Mouse (Mus musculus) kidney, adult 8-10 months (tissue): Measurements from ENCODE around the gene Snrpa.

Experiments used
- DNase-seq, 2 experiments: peaks; one replicate each; pipeline ENCODE4 v3.0.0; 2022

The Snrpa gene

DNA sequence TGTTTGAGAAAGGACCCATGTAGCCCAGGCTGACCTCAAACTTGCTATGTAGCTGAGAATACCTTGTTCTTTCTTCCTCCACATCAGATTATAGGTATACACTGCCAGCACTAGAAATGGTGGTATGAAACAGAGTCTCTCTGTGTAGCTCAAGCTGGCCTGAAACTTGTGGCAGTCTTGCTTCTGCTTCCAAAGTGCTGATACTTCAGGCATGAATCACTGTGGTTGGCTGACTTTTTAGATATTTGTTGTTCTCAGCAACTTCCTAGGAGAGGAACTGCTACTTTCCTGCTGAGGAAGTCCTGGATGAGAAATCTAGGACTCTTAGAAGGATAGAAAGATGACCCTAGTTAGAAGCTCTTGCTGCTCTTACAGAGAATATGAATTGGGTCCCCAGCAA lies 2.3 kb upstream of the Snrpa start:
- DNase-seq: no peak

DNA sequence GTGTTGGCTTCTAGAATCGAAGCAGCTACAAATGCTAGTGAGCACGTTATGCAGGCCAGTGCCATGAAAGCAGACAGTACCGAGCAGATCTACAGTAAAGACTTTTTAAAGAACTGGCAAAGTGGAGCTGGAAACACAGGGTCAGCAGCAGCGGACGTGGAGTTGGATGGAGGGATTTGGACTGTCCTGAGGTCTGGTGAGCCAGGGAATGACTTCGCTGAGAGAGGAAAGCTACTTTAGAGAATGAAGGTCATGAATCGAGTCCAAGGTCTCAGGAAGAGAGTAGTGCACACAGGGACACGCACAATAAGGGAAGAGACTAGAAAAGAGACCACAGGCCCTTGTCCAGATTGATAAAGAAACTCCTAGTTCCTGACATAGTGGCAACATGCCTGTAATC lies 1.6 kb upstream of the Snrpa start:
- no peak for DNase-seq

DNA sequence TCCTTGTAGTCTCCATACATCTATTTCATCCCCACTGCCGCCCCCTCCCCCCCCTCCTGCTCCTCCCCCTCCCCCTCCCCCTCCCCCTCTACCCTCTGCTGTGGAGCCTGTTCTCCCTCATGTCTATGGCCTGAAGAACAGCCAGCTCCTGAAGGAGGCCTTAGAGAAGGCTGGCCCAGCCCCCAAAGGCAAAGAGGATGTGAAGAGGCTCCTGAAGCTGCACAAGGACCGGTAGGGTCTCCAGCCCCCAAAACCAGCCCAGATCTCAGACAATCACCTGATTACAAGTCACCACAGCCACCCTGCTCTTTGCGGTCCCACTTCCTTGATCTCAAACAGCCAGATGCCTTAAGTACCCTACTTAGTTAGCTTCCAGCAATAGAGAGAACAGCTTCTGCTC lies 1.1 kb upstream of the Snrpa start:
- no peak for DNase-seq

DNA sequence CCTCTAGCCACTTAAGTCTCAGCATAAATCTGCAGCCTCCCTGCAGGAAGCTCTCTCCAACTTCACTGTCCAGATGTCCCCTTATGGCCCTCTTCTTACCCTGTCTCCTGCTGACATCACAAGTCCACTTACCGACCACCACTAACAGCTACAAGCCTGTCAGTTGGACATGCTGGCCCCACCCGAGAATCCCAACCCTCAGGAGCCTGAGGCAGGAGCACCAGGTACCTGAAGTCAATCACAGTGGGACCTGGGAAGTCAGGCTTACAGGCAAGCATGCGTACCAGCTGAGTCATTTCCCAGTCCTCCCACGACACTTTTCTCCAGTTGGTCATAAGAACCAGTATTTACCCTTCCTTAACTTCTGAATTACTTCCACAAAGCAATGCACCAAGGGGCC lies 2.3 kb downstream of the Snrpa start:
- DNase-seq: no peak

DNA sequence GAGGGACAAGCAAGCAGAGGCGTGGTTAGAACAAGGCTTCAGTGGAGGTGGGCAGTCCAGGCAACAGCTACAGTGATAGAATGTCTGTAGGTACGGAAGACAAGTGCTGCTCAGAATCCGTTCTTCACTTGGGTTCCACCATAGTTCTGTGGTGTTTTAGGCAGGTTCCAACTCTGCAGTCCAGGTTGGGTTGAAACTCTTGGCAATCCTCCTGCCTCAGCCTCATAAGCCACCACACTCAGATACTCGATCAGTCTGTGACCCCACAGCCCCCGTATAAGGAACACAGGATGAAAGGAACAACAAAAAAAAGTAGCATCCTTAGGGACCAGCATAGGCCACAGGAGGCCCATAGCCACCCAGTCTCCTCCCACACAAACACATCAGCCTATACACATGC lies 3.6 kb downstream of the Snrpa start:
- no peak for DNase-seq

DNA sequence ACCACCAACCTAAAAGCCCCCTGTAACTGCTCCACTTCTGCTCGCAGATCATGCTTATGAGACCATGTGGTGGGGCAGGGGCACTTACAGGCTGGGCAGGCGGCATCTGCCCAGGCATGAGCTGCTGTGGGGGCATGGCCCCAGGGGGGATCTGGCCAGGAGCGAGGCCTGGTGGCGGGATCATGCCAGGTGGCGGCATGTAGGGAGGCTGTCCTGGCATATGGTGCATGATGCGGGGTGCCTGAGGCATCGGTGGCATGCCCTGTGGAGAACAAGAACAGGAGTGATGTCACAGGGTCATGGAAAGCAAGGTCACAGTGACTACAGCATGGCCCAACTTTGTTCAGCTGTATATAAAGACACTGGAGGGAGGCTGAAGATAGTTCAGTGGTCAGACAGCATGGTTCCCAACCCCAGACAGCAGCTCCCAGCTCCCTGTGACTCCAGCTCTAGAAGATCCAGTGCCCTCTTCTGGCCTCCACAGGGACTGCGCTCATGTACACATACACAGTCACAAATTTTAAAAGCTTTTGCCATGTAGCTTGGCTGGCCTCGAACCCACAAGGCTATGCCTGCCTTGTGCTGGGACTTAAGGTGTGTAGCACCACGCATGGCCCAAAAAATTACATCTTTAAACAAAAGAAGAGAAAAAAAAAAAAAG lies 6.7 kb downstream of the Snrpa start:
- no peak for DNase-seq

DNA sequence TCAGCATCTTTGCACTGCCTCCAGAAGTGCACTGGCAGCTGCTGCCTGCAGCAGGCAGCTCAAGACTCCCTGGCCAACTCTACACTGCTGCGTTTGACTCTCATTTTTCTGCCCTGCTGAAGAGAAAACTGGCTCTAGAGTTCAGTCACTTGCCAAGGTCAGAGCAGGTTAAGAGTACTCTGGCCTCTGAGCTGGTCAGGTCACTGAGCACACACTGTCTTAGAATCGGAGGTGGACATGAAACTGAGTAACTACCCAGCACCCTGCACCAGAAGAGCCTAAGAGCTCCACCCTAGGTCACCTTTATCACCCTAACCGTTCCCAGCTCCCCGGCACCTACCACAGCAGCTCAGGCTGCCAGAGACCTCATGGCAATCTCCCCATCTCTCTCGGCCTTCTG lies 10.1 kb downstream of the Snrpa start:
- peak; percentile 21 to 43 for DNase-seq

DNA sequence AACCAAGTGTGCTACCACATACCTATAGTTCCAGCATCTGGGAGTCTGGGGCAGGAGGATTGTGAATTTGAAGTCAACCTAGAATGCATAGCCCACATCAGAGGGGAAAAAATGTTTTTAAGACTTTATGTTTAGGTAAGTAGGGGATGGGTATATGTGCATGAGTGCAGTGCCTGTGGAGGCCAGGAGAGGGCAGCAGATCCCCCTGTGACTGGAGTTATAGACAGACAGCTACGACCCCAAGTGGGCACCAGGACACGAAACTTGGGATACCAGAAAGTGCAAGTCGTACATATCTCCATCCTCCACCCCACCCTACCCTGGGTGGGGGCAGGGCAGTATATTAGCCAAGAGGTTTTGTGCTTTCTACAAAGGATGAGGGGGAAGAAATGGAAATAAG lies 11.1 kb downstream of the Snrpa start:
- peak in 1 of 2 experiments; percentile 29 for DNase-seq

DNA sequence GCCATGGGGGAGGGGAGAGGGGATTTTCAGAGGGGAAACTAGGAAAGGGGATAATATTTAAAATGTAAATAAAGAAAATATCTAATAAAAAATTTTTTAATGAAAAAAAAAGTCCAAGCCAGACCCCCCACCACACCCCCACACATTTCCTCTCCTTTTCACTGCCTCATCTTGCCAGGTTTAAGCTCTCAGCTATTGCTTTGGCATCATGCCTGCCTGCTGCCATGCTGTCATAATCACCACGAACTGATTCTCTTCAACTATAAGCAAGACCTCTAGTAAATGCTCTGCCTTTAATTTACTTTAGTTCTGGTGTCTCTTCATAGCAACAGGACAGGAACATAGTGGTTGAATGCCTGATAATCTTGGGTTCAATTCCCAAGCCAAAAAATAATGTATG lies 13.6 kb downstream of the Snrpa start:
- no peak for DNase-seq

DNA sequence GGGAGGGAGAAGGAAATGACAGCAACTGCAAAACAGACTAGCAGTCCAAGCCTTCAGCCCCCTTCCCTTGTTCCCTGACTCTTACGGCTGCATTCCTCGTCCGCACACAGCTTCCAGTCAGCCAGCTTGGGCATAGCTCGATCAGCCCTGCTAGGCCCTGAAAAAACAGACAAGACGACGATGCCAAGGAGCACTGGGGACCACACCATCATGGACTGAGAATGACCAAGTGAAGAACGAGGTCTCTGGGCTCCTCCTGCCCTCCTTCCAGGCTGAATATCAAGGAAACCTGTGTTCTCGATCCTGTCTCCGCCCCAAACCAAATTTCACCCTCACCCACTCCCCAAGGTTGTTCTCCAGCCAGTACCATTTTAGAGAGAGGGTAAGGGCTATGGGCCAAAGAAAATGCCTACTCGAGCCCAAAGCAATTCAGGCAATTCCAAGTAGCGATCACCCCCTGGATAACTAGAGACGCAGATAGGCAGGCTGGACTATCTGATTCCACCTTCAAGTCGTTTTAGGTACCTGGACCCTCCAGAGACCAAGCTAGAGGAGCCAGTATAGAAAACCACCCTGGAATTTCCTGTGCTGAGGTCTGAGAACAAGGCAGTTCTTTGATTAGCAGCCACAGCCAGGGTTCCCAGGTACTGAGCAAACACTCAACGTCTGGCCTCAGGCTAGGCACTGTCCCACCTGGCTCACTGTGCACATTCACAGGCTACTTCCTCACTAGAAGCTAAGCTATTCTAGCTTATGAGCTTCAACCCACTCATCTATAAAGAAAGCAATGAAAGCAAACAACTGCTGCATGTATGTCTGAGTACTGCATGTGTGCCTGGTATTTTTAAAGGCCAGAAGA lies 15.0 kb downstream of the Snrpa start, which contains the start of the genes Gm21983 and Mia:
Gm21983 (minus strand) TSS at position 250 of the 859 bp plus-strand sequence.
Mia (minus strand) TSS at position 321 of the 859 bp plus-strand sequence.
- DNase-seq: no peak

DNA sequence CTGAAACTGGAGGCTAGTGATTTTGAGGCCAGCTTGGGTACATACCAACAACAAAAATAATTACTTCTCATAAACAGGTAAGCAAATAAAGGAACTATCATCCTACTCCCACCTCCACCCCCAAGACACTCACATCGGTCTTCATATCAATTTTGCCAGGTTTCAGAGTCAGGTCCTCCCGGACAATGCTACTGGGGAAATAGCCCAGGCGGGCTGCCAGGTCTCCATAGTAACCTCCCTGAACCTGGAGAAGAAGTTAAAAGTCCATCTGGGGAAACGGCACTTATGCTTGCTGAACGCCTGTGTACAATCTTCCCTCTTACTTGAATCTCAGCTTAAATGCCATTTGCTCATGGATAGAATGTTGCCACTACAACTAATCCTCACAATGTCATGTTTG lies 16.0 kb downstream of the Snrpa start:
- peak; percentile 89 to 94 for DNase-seq

DNA sequence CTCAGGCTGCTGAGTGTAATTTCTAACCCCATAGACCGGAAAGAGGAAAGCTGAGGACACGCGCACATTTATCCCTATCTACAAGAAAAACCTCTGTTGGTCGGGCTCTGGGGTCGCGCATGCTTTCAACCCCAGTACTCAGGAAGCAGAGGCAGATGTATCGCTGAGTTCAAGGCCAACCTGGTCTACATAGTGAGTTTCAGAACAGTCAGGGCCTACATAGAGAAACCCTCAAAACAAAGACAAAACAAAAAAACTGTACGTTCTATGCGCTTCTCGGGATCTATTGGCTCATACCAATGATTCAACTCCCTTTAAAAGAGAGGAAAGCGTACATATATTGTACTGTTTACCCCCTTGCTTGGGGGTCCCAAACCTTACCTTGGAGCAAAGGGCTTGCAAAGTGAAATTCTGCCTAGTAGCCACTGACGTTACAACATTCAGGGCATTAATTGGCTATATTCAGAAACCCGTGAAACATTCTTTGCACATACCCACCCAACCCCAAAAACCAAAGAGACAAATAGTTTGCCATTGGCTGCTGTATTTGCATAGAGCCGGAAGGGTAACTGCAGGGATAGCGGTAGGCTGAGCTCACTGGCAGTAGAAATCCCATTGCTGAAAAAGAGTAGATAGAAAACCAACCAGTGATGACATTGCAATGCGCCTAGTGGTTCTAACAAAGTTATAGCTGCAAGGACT lies 16.7 kb downstream of the Snrpa start:
- DNase-seq: no peak

DNA sequence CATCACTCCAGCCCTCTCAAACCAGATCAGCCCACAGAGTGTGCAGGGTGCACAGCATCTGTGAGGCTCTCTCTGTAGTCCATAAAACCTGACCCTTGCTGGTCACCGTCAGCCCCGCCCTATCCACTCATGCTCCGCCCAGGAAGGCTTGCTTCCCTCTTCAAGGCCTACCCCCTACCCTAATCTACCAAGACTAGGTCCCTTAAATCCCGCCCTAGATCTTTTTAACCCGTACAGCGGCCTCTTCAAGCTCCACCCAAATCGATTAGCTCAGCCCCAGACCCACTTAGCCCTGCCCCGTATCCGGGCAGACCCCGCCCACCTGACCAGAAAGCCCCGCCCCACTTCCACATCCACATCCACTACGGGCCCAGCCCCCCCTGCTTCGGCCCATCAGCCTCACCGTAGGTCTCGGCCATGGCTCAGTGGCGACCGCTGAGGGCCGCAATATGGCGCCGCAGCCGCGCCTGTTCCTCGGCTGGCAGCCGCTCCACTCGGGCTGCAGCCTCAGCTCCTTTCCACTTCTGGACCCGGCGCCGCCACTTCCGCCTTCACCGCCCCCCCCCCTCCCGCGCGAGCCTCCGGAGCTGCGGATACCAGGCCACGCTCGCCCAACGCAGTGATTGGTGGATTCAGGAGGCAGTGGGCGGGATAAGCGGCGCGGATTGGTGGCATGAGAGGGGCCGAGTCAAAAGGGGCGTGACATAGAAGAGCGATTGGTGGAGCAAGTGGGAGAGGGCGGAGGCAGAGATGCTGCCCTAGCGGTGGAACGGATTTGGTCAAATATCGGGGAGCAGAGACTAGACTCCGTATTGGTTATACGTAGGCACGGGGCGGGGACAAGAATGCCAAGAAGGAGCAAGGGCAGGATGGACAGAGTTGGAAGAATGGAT lies 17.5 kb downstream of the Snrpa start, which contains the start of gene Rab4b:
Rab4b (minus strand) TSS at position 573 of the 893 bp plus-strand sequence.
- DNase-seq: peak; percentile 99 to 100

DNA sequence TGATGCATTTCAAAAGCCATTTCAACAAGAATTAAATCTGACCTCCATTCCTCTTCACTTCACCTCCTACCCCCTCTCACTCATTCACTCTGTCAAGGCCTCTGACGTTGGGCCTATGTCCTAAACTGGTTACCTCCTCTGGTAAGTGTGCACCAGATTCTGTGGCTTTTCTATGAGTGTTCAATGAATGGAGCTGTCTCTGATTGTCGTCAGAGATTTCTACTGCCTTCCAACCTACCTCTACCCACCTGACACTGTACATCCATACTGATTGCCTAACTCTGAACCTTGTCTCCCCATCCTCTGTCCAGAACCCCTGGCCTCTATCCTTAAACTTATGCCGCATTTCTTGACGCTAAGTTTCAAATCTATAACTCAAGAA lies 18.1 kb downstream of the Snrpa start:
- no peak for DNase-seq

DNA sequence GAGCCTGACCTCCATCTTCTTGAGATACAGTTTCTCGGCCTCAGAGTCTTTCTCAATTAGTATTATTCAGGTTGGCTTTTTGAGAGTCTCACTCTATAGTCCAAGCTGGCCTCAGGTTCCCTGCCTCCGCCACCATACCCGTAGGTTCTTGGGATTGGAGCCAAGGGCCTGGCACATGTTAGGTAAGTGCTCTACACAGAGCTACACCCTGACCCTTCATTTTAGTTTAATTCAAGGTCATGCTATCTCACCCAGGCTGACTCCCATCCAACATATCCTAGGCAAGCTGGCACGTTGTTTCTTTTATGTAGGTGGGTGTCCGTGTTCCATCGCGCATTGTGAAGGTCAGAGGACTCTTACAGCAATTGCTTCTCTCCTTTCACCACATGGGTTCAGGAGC lies 21.2 kb downstream of the Snrpa start:
- DNase-seq: no peak

DNA sequence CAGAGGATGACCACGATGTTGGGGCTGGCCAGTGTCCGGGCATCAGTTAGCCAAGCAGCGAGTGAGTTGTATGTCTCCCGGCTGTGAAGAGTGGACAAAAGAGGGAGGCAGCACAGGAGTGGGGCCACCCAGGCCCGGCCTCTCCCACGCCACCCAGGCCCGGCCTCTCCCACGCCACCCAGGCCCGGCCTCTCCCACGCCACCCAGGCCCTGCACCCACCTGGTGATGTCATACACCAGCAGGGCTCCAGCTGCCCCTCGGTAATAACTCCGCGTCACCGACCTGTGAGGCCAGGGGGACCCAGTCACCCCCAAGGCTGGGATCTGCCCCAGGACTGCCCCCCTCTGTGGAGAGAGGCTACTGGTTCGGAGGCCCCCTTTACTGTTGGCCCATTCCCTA lies 21.6 kb downstream of the Snrpa start:
- no peak for DNase-seq

DNA sequence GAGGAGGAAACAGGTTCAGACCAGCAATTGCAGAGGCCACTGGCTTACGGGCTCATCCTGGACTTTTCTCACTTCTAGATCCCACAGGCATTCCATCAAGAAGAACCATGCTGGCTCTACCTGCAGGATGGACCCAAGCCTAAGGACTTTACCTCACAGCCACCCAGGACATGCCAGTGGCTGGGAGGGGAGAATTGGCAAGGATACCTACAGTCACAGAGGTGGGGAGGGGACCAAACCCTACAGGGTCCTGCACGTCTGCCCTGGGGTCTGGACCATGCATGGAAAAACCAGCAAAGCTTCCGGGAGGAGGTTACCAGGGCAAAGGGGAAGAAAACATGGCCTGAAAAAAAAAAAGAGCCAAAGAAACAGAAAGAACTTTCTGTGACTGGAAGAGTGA lies 25.1 kb downstream of the Snrpa start:
- no peak for DNase-seq

DNA sequence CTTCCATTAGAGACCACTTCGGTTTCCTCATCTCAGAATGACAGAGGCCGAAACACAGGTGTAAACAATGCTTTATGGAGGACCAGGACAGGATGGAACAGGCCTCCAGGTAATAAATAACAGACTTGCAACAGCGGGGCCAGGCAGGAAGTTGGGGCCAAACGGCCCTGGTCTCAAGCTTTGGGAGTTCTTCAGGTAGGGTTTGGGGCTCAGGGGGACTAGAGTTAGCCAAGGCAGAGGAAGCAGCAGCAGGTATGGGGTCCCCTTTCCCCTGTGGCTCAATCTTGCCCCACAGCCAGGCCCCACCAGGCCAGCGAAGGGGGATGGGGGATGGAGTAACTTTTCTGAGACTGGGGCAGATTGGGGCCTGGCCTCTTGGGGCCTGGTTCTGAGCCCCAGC lies 27.7 kb downstream of the Snrpa start:
- DNase-seq: peak in 1 of 2 experiments; percentile 40

DNA sequence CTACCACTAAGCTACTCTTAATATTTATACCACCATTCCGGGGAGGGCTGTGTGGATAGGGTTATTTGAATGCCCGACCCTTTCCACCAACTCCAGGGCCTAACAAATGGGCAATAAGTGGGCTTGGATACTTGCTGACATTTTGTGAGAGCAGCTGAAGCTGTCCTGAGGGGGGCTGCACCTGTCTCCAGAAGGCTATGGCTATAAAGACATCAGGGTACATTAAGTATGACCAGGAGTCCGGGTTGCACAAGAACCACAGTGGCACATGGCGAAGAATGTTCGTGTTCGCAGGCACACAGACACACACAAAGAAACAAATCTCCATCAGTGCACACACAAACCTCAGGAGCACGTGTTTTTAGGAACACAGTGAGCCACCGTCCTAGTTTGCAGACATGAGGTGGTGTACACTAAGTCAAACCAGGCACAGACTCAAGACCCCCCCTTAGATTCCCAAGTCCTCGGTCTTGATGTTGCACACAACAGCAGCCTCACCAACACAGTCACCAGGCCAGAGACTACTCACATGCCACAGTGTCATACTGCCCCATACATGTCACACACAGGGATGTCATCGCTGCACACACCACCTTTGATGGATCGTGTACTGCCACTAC lies 28.5 kb downstream of the Snrpa start:
- DNase-seq: no peak

DNA sequence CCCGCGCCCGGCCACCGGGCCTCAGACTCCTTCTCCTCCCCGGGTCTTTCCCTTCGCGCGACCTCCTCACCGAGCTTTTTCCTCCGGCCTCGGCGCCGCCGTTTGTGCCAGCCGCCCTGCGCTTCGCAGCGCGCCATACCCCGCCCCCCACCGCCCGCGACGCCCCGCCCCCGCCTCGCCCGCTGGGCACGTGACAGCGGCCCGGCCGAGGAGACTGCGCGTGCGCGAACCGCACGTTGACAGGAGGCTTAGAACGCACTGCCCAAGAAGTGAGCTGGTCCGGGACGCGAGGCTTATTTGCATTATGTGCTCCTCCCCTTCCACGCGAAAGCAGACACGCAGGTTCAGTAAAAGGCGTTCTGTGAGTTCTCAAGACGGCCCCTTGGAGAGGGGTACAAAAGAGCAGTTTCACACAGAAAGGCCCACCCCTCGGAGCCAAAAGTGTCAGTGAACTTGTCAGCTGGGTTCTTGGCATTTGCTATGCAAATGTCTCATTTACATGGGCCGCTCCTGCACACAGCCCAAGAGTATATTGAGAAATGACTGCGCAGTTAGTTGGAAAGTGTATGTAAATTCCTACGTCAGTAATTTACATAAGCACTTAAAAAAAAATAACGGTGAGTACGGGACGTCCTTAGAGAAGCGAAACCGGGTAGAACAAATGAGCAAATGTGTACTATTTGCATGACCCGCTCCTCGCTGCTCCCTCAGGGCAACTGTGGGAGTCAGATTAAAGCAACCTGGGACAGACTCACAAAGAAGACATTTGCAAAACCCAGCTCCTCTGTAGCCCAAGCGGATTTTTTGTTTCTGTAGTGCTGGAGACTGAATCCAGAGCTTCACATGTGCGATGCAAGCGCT lies 29.2 kb downstream of the Snrpa start, which contains the start of gene Egln2:
Egln2 (minus strand) TSS at position 189 of the 861 bp plus-strand sequence.
- peak; percentile 95 to 96 for DNase-seq

DNA sequence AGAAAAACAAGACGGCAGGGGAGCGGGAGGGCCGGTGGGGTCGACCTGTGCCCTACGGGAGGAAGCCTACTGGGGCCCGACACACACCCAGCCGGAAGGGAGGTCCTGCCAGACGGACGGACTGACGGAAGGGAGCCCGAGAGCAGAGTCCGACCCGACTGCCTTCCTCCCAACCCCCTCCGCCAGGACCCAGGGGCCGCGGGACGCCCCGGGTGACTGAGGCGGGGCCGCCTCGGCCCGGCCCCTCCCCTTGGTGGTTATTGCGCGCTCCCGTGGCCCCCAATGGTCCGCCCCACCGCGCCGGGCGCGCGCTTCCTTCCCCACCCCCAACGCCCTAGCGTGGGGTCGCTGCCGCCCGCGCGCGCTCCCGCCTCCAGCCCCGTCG lies 29.9 kb downstream of the Snrpa start:
- peak; percentile 90 to 93 for DNase-seq
